Mouse (Mus musculus): ENCODE measurements at regions not wholly inside any gene's neighbourhood (a gene's known extent, or its start where the extent isn't known, plus 50 kb on each side); places are given as distances from the start of the nearest gene placed in this dataset.
A peak's percentile ranks its signal among the peaks of the same experiment; 100 is the strongest.

- Histone ChIP-seq H3K9ac (ENCODE audit: low read depth, low read length) (no peak overlapping the region), H3K36me3 (ENCODE audit: control insufficient read depth, insufficient read depth, low read length) (no peaks in the 10 kb centered on the region), H3K4me2 (ENCODE audit: low read length) (no peak overlapping the region), H3K27me3 (ENCODE audit: control insufficient read depth, insufficient read depth, low read depth, low read length) (no peaks in the 10 kb centered on the region), H3K4me1 (ENCODE audit: control insufficient read depth, insufficient read depth, low read length) (no peaks in the 10 kb centered on the region), H3K4me3 (ENCODE audit: low read depth, low read length) (no peak overlapping the region), H3K9me3 (replicated peaks; ENCODE audit: control insufficient read depth, low read length, poor library complexity, severe bottlenecking) (no peaks in the 10 kb centered on the region), H3K27ac (ENCODE audit: low read length) (no peak overlapping the region)
- ATAC-seq = no peak
- WGBS = 52% methylated on average over 5 of the region's 5 CpGs
Observed at GRCm38 (mm10) chr3:143614895-143615294, 590.1 kb downstream of the Lmo4 start.

- no peak for ATAC-seq
- Histone ChIP-seq H3K27me3 (ENCODE audit: control insufficient read depth, insufficient read depth, low read depth, low read length) (no peaks in the 10 kb centered on the region), H3K27ac (ENCODE audit: low read length) (no peak overlapping the region), H3K4me3 (ENCODE audit: low read depth, low read length) (no peak overlapping the region), H3K9ac (ENCODE audit: low read depth, low read length) (no peak overlapping the region), H3K9me3 (replicated peaks; ENCODE audit: control insufficient read depth, low read length, poor library complexity, severe bottlenecking) (no peaks in the 10 kb centered on the region), H3K4me1 (ENCODE audit: control insufficient read depth, insufficient read depth, low read length) (no peaks in the 10 kb centered on the region), H3K36me3 (ENCODE audit: control insufficient read depth, insufficient read depth, low read length) (no peaks in the 10 kb centered on the region), H3K4me2 (ENCODE audit: low read length) (no peak overlapping the region)
- 90% methylated on average over 3 of the region's 3 CpGs for WGBS
Observed at GRCm38 (mm10) chr3:143614004-143614403, 591.0 kb downstream of the Lmo4 start.

GRCm38 (mm10) chr3:143609673-143610072 is 595.3 kb downstream of the Lmo4 start:
- no peak overlapping the region for H3K4me2 ChIP-seq (ENCODE audit: low read length)
- H3K9me3 ChIP-seq (replicated peaks; ENCODE audit: control insufficient read depth, low read length, poor library complexity, severe bottlenecking) = no peaks in the 10 kb centered on the region
- H3K36me3 ChIP-seq (ENCODE audit: control insufficient read depth, insufficient read depth, low read length) = no peaks in the 10 kb centered on the region
- H3K27me3 ChIP-seq (ENCODE audit: control insufficient read depth, insufficient read depth, low read depth, low read length) = no peaks in the 10 kb centered on the region
- no peak overlapping the region for H3K27ac ChIP-seq (ENCODE audit: low read length)
- WGBS = 33% methylated on average over 2 of the region's 2 CpGs
- H3K4me3 ChIP-seq (ENCODE audit: low read depth, low read length) = no peak overlapping the region
- H3K4me1 ChIP-seq (ENCODE audit: control insufficient read depth, insufficient read depth, low read length) = no peaks in the 10 kb centered on the region
- no peak overlapping the region for H3K9ac ChIP-seq (ENCODE audit: low read depth, low read length)
- ATAC-seq = no peak

- no peaks in the 10 kb centered on the region for H3K36me3 ChIP-seq (ENCODE audit: control insufficient read depth, insufficient read depth, low read length)
- no peak overlapping the region for H3K9ac ChIP-seq (ENCODE audit: low read depth, low read length)
- no peak overlapping the region for H3K4me3 ChIP-seq (ENCODE audit: low read depth, low read length)
- H3K4me1 ChIP-seq (ENCODE audit: control insufficient read depth, insufficient read depth, low read length) = no peaks in the 10 kb centered on the region
- H3K4me2 ChIP-seq (ENCODE audit: low read length) = no peak overlapping the region
- no peaks in the 10 kb centered on the region for H3K27me3 ChIP-seq (ENCODE audit: control insufficient read depth, insufficient read depth, low read depth, low read length)
- H3K27ac ChIP-seq (ENCODE audit: low read length) = no peak overlapping the region
- H3K9me3 ChIP-seq (replicated peaks; ENCODE audit: control insufficient read depth, low read length, poor library complexity, severe bottlenecking) = no peaks in the 10 kb centered on the region
- 62% methylated on average over 2 of the region's 2 CpGs for WGBS
- ATAC-seq = no peak
Observed at GRCm38 (mm10) chr3:143599120-143599519, 605.9 kb downstream of the Lmo4 start.

- peak; percentile 42; the same call in 1 of the 2 replicates for ATAC-seq
- no peak overlapping the region for H3K4me3 ChIP-seq (ENCODE audit: low read depth, low read length)
- no peak overlapping the region for H3K27ac ChIP-seq (ENCODE audit: low read length)
- no peaks in the 10 kb centered on the region for H3K4me1 ChIP-seq (ENCODE audit: control insufficient read depth, insufficient read depth, low read length)
- no peaks in the 10 kb centered on the region for H3K9me3 ChIP-seq (replicated peaks; ENCODE audit: control insufficient read depth, low read length, poor library complexity, severe bottlenecking)
- peak overlapping the region; percentile 21 for H3K4me2 ChIP-seq (ENCODE audit: low read length)
- no peaks in the 10 kb centered on the region for H3K27me3 ChIP-seq (ENCODE audit: control insufficient read depth, insufficient read depth, low read depth, low read length)
- H3K36me3 ChIP-seq (ENCODE audit: control insufficient read depth, insufficient read depth, low read length) = no peaks in the 10 kb centered on the region
- H3K9ac ChIP-seq (ENCODE audit: low read depth, low read length) = no peak overlapping the region
- 7% methylated on average over 11 of the region's 11 CpGs for WGBS
Observed at GRCm38 (mm10) chr3:143596949-143597593, 607.9 kb downstream of the Lmo4 start.

GRCm38 (mm10) chr3:143596011-143596683 is 608.9 kb downstream of the Lmo4 start:
- Histone ChIP-seq H3K9me3 (replicated peaks; ENCODE audit: control insufficient read depth, low read length, poor library complexity, severe bottlenecking) (no peaks in the 10 kb centered on the region), H3K4me3 (ENCODE audit: low read depth, low read length) (no peak overlapping the region), H3K9ac (ENCODE audit: low read depth, low read length) (no peak overlapping the region), H3K4me1 (ENCODE audit: control insufficient read depth, insufficient read depth, low read length) (no peaks in the 10 kb centered on the region), H3K27me3 (ENCODE audit: control insufficient read depth, insufficient read depth, low read depth, low read length) (no peaks in the 10 kb centered on the region), H3K36me3 (ENCODE audit: control insufficient read depth, insufficient read depth, low read length) (no peaks in the 10 kb centered on the region), H3K4me2 (ENCODE audit: low read length) (no peak overlapping the region), H3K27ac (ENCODE audit: low read length) (no peak overlapping the region)
- ATAC-seq = no peak
- 86% methylated on average over 5 of the region's 5 CpGs for WGBS

- H3K9ac ChIP-seq (ENCODE audit: low read depth, low read length) = no peak overlapping the region
- H3K27me3 ChIP-seq (ENCODE audit: control insufficient read depth, insufficient read depth, low read depth, low read length) = no peaks in the 10 kb centered on the region
- no peak overlapping the region for H3K4me3 ChIP-seq (ENCODE audit: low read depth, low read length)
- H3K4me1 ChIP-seq (ENCODE audit: control insufficient read depth, insufficient read depth, low read length) = no peaks in the 10 kb centered on the region
- no peaks in the 10 kb centered on the region for H3K36me3 ChIP-seq (ENCODE audit: control insufficient read depth, insufficient read depth, low read length)
- H3K4me2 ChIP-seq (ENCODE audit: low read length) = no peak overlapping the region
- WGBS = 79% methylated on average over 2 of the region's 2 CpGs
- ATAC-seq = no peak
- H3K9me3 ChIP-seq (replicated peaks; ENCODE audit: control insufficient read depth, low read length, poor library complexity, severe bottlenecking) = no peaks in the 10 kb centered on the region
- H3K27ac ChIP-seq (ENCODE audit: low read length) = no peak overlapping the region
Observed at GRCm38 (mm10) chr3:143595081-143595480, 609.9 kb downstream of the Lmo4 start.

- 86% methylated on average over 7 of the region's 7 CpGs for WGBS
- Histone ChIP-seq H3K4me2 (ENCODE audit: low read length) (no peak overlapping the region), H3K4me1 (ENCODE audit: control insufficient read depth, insufficient read depth, low read length) (no peaks in the 10 kb centered on the region), H3K27ac (ENCODE audit: low read length) (no peak overlapping the region), H3K9ac (ENCODE audit: low read depth, low read length) (no peak overlapping the region), H3K27me3 (ENCODE audit: control insufficient read depth, insufficient read depth, low read depth, low read length) (no peaks in the 10 kb centered on the region), H3K9me3 (replicated peaks; ENCODE audit: control insufficient read depth, low read length, poor library complexity, severe bottlenecking) (no peaks in the 10 kb centered on the region), H3K36me3 (ENCODE audit: control insufficient read depth, insufficient read depth, low read length) (no peaks in the 10 kb centered on the region), H3K4me3 (ENCODE audit: low read depth, low read length) (no peak overlapping the region)
- no peak for ATAC-seq
Observed at GRCm38 (mm10) chr3:143594676-143595075, 610.3 kb downstream of the Lmo4 start.

- Histone ChIP-seq H3K4me3 (ENCODE audit: low read depth, low read length) (no peak overlapping the region), H3K27ac (ENCODE audit: low read length) (no peak overlapping the region), H3K9me3 (replicated peaks; ENCODE audit: control insufficient read depth, low read length, poor library complexity, severe bottlenecking) (no peaks in the 10 kb centered on the region), H3K4me1 (ENCODE audit: control insufficient read depth, insufficient read depth, low read length) (no peaks in the 10 kb centered on the region), H3K9ac (ENCODE audit: low read depth, low read length) (no peak overlapping the region), H3K36me3 (ENCODE audit: control insufficient read depth, insufficient read depth, low read length) (no peaks in the 10 kb centered on the region), H3K27me3 (ENCODE audit: control insufficient read depth, insufficient read depth, low read depth, low read length) (no peaks in the 10 kb centered on the region), H3K4me2 (ENCODE audit: low read length) (no peak overlapping the region)
- 89% methylated on average over 5 of the region's 5 CpGs for WGBS
- no peak for ATAC-seq
Observed at GRCm38 (mm10) chr3:143586653-143587052, 618.4 kb downstream of the Lmo4 start.
